Mouse (Mus musculus) thymus, adult 2 months (tissue): Measurements from ENCODE around the gene Lrrc28. TPM values are rescaled to one million over a fixed set of nuclear protein-coding genes. Genes with fewer than 3 reads are reported as not detected.
"Not testable (repeated sequence)": the region's sequence is repeated elsewhere in the genome, so short reads cannot be mapped to it uniquely, and the experiment has no call there.

Experiments used
- DNase-seq: peaks from one replicate; pipeline ENCODE4 v3.0.0; 2021
- H3K27ac ChIP-seq: fragments of 200-500 bp; 2 replicates; pipeline ENCODE4 v1.5.1; 2012; ENCODE audit warnings: low read length, control low read depth; ENCODE audit not compliant: control insufficient read depth, insufficient read depth
- H3K27me3 ChIP-seq: fragments of 200-500 bp; 2 replicates; pipeline ENCODE4 v1.6.1; 2012; ENCODE audit warnings: mild to moderate bottlenecking, low read length, moderate library complexity, mixed read lengths; ENCODE audit not compliant: control insufficient read depth, insufficient read depth
- H3K36me3 ChIP-seq: fragments of 200-500 bp; 2 replicates; pipeline ENCODE4 v1.6.1; 2012; ENCODE audit warnings: mild to moderate bottlenecking, low read length, moderate library complexity; ENCODE audit not compliant: control insufficient read depth, insufficient read depth
- H3K4me1 ChIP-seq: fragments of 200-500 bp; replicated peaks from 2 replicates; pipeline ENCODE4 v1.6.1; 2012; ENCODE audit warnings: low read length; ENCODE audit not compliant: control insufficient read depth, insufficient read depth
- H3K4me3 ChIP-seq: fragments of 200-500 bp; 2 replicates; pipeline ENCODE4 v1.5.1; 2012; ENCODE audit warnings: mild to moderate bottlenecking, low read length, control low read depth, moderate library complexity; ENCODE audit not compliant: control insufficient read depth, insufficient read depth
- CTCF ChIP-seq: fragments of 200-500 bp; IDR thresholded peaks from 2 replicates; pipeline ENCODE4 v1.5.1; 2012; ENCODE audit warnings: mild to moderate bottlenecking, control low read depth, low read length, moderate library complexity, borderline replicate concordance; ENCODE audit not compliant: control insufficient read depth, poor library complexity, insufficient read depth; ENCODE audit errors: extremely low read depth
- POLR2A ChIP-seq: fragments of 200-500 bp; IDR thresholded peaks from 2 replicates; pipeline ENCODE4 v1.6.1; 2012; ENCODE audit warnings: mild to moderate bottlenecking, low read length, control low read depth, moderate library complexity; ENCODE audit not compliant: control insufficient read depth, poor library complexity, insufficient read depth; ENCODE audit errors: extremely low read depth
- WGBS: fragments of 180-500 bp; shearing (Covaris S2); methylation state at CpG from one replicate; pipeline ENCODE4 v1.1.7; 2018; 5-methylcytosine and 5-hydroxymethylcytosine counted together
- polyA plus RNA-seq: library from polyadenylated mRNA; depleted of rRNA; stranded (reverse); fragments of >200 nt; gene quantifications from 2 replicates; pipeline ENCODE4 v1.2.3, GENCODE M21; 2012

Gene Lrrc28
- polyA plus RNA-seq, 1 experiment: 39.4 TPM

DNA sequence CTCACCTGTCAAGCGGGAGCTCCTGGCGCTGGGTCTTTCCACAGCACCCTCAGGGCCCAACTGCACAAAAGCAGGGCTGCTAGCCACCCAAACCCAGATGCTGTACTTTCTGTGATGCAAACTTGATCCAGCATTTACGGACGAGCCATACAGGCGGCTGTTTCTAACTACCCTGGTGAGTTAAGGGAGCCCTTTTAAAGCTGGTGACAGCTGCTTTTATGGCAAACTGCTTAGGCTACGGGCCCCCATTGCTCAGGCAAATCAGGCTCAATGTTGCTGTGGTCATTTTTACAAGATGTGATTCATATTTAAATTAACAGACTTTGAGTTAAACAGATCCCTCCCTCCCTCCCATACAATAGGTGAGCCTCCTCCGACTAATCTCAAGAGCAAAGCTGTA lies 121.7 kb downstream of the Lrrc28 start:
- H3K4me3 ChIP-seq: no peak overlapping the region
- H3K27ac ChIP-seq: no peak overlapping the region
- 95% methylated on average over 7 of the region's 7 CpGs for WGBS
- H3K36me3 ChIP-seq: no peaks in the 10 kb centered on the region
- peaks cover 11% of the 10 kb centered on the region; the same call in 1 of the 2 replicates for H3K4me1 ChIP-seq
- no peaks in the 10 kb centered on the region for H3K27me3 ChIP-seq
- no peak for TF ChIP-seq POLR2A
- TF ChIP-seq CTCF: no peak
- DNase-seq: no peak

DNA sequence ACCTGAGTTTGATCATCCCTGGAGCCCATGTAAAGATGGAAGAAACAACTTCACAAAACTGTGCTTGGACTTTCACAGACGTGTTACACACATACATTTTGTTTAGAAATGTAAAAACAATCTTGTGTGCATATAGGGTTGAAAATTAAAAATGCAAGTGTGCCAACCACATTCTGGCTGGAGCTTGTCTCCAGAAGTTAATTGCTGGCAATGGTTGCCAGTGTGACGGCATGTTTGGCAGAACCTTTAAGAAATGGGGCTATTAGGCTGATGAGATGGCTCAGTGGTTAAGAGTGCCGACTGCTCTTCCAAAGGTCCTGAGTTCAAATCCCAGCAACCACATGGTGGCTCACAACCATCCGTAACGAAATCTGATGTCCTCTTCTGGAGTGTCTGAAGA lies 123.3 kb downstream of the Lrrc28 start:
- not testable (repeated sequence) for DNase-seq, H3K27me3 ChIP-seq, H3K27ac ChIP-seq, H3K36me3 ChIP-seq, H3K4me3 ChIP-seq, H3K4me1 ChIP-seq
- WGBS: 97% methylated on average over 5 of the region's 5 CpGs

- no peak overlapping the region for H3K27ac ChIP-seq
- 73% methylated on average over 4 of the region's 4 CpGs for WGBS
- H3K27me3 ChIP-seq: no peaks in the 10 kb centered on the region
- peak; percentile 56 for DNase-seq
- no peak for TF ChIP-seq POLR2A
- peak; percentile 20; the same call in 1 of the 2 replicates for TF ChIP-seq CTCF
- no peak overlapping the region for H3K4me3 ChIP-seq
- H3K36me3 ChIP-seq: no peaks in the 10 kb centered on the region
- H3K4me1 ChIP-seq: peaks cover 5% of the 10 kb centered on the region; the same call in 1 of the 2 replicates
These were observed 124.1 kb downstream of the Lrrc28 start for GRCm38 (mm10) chr7:67520959-67521358.

- WGBS: 96% methylated on average over 10 of the region's 10 CpGs
These were observed 125.1 kb downstream of the Lrrc28 start for GRCm38 (mm10) chr7:67520001-67520400.

GRCm38 (mm10) chr7:67515621-67516020 lies 129.4 kb downstream of the Lrrc28 start:
- 97% methylated on average over 9 of the region's 9 CpGs for WGBS
- peaks cover 17% of the 10 kb centered on the region for H3K4me1 ChIP-seq

More at GRCm38 (mm10) chr7:67520001-67520400, 125.1 kb downstream of the Lrrc28 start:
- no peak overlapping the region for H3K4me3 ChIP-seq
- peaks cover 7% of the 10 kb centered on the region; the same call in 1 of the 2 replicates for H3K4me1 ChIP-seq
- no peak for TF ChIP-seq CTCF
- no peak for TF ChIP-seq POLR2A
- no peak overlapping the region for H3K27ac ChIP-seq
- H3K27me3 ChIP-seq: no peaks in the 10 kb centered on the region
- no peak for DNase-seq
- no peaks in the 10 kb centered on the region for H3K36me3 ChIP-seq

GRCm38 (mm10) chr7:67514893-67515292 lies 130.2 kb downstream of the Lrrc28 start:
- TF ChIP-seq CTCF: no peak
- TF ChIP-seq POLR2A: no peak
- Histone ChIP-seq H3K27ac (no peak overlapping the region), H3K27me3 (no peaks in the 10 kb centered on the region), H3K36me3 (no peaks in the 10 kb centered on the region), H3K4me3 (no peak overlapping the region), H3K4me1 (peaks cover 22% of the 10 kb centered on the region)
- 94% methylated on average over 10 of the region's 10 CpGs for WGBS
- no peak for DNase-seq

More at GRCm38 (mm10) chr7:67515621-67516020, 129.4 kb downstream of the Lrrc28 start:
- Histone ChIP-seq H3K27ac (no peak overlapping the region), H3K36me3 (no peaks in the 10 kb centered on the region), H3K4me3 (no peak overlapping the region), H3K27me3 (no peaks in the 10 kb centered on the region)
- TF ChIP-seq CTCF: no peak
- no peak for DNase-seq

- Histone ChIP-seq H3K4me3 (no peak overlapping the region), H3K4me1 (peaks cover 24% of the 10 kb centered on the region), H3K27ac (no peak overlapping the region), H3K27me3 (no peaks in the 10 kb centered on the region), H3K36me3 (no peaks in the 10 kb centered on the region)
- TF ChIP-seq CTCF (no peak), POLR2A (no peak)
- WGBS: 71% methylated on average over 4 of the region's 4 CpGs
- DNase-seq: no peak
These were observed 130.7 kb downstream of the Lrrc28 start for GRCm38 (mm10) chr7:67514380-67514779.
